Mouse (Mus musculus): Measurements from ENCODE around the gene Cnksr3.

Gene Cnksr3

GRCm38 (mm10) chr10:7196668-7197400, 15.2 kb downstream of the Cnksr3 start:
- DNase-seq (ENCODE audit: low spot score) = no peak

- no peak for DNase-seq (ENCODE audit: low spot score)
Observed at GRCm38 (mm10) chr10:7195927-7196326, 16.1 kb downstream of the Cnksr3 start.

- DNase-seq (ENCODE audit: low spot score) = no peak
Observed at GRCm38 (mm10) chr10:7191721-7192413, 20.2 kb downstream of the Cnksr3 start.

- DNase-seq (ENCODE audit: low spot score) = no peak
Observed at GRCm38 (mm10) chr10:7189194-7189593, 22.8 kb downstream of the Cnksr3 start.

- no peak for DNase-seq (ENCODE audit: low spot score)
Observed at GRCm38 (mm10) chr10:7187881-7188280, 24.2 kb downstream of the Cnksr3 start.

GRCm38 (mm10) chr10:7186992-7187391, 25.0 kb downstream of the Cnksr3 start:
- DNase-seq (ENCODE audit: low spot score) = no peak

- no peak for DNase-seq (ENCODE audit: low spot score)
Observed at GRCm38 (mm10) chr10:7186018-7186417, 26.0 kb downstream of the Cnksr3 start.

- no peak for DNase-seq (ENCODE audit: low spot score)
Observed at GRCm38 (mm10) chr10:7183171-7183631, 28.8 kb downstream of the Cnksr3 start.

- no peak for DNase-seq (ENCODE audit: low spot score)
Observed at GRCm38 (mm10) chr10:7182555-7183170, 29.4 kb downstream of the Cnksr3 start.

- no peak for DNase-seq (ENCODE audit: low spot score)
Observed at GRCm38 (mm10) chr10:7180296-7180695, 31.7 kb downstream of the Cnksr3 start.

GRCm38 (mm10) chr10:7178571-7178970, 33.5 kb downstream of the Cnksr3 start:
- no peak for DNase-seq (ENCODE audit: low spot score)

- DNase-seq (ENCODE audit: low spot score) = no peak
Observed at GRCm38 (mm10) chr10:7176205-7176910, 35.7 kb downstream of the Cnksr3 start.

GRCm38 (mm10) chr10:7174480-7174879, 37.6 kb downstream of the Cnksr3 start:
- no peak for DNase-seq (ENCODE audit: low spot score)

GRCm38 (mm10) chr10:7173098-7173497, 38.9 kb downstream of the Cnksr3 start:
- DNase-seq (ENCODE audit: low spot score) = no peak

- DNase-seq (ENCODE audit: low spot score) = no peak
Observed at GRCm38 (mm10) chr10:7170434-7170833, 41.6 kb downstream of the Cnksr3 start.

- DNase-seq (ENCODE audit: low spot score) = no peak
Observed at GRCm38 (mm10) chr10:7163031-7163430, 49.0 kb downstream of the Cnksr3 start.

- DNase-seq (ENCODE audit: low spot score) = no peak
Observed at GRCm38 (mm10) chr10:7159061-7159511, 53.0 kb downstream of the Cnksr3 start.

GRCm38 (mm10) chr10:7158285-7159060, 53.6 kb downstream of the Cnksr3 start:
- no peak for DNase-seq (ENCODE audit: low spot score)

GRCm38 (mm10) chr10:7154877-7155276, 57.2 kb downstream of the Cnksr3 start:
- DNase-seq (ENCODE audit: low spot score) = no peak

GRCm38 (mm10) chr10:7152926-7153325, 59.1 kb downstream of the Cnksr3 start:
- no peak for DNase-seq (ENCODE audit: low spot score)
